Mouse (Mus musculus) natural killer cell, adult 2 months (primary cell): ENCODE data around the gene Dmrt1.

Experiments used
- DNase-seq, 2 experiments: peaks; one replicate each; pipeline ENCODE4 v3.0.0; 2022; ENCODE audit warnings: low spot score in 2 of 2

Gene Dmrt1

DNA sequence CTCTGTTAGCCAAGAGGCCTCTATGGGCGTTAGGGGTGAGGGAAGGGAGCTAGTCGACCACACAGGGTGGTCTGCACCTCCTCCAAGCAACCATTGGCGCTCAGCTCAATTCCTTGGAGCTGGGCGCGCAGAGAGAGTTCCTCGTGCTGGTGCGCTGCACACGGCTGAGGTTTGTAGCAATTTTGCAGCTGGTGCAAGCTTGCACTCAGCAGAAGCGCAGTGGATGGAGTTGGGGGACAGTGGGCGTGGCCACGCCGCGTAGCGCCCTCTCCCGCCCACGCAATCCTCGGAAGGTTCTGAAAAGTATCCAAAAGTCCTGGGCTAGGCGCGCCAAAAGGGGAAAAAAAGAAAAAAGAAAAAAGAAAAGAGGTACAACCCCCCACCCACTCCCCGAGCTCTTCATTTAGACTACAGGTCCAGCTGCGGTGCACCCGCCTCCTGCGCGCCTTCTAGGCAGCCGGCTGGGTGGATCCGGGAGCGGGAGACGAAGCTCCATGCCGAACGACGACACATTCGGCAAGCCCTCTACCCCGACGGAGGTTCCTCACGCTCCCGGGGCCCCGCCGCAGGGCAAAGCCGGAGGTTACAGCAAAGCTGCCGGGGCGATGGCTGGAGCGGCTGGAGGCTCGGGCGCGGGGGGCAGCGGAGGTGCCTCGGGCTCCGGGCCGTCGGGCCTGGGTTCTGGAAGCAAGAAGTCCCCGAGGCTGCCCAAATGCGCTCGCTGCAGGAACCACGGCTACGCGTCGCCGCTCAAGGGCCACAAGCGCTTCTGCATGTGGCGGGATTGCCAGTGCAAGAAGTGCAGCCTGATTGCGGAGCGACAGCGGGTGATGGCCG, at the start of gene Dmrt1:
Gene Dmrt1 (plus strand): TSS at position 259 of the 837 bp plus-strand sequence.
- no peak for DNase-seq

DNA sequence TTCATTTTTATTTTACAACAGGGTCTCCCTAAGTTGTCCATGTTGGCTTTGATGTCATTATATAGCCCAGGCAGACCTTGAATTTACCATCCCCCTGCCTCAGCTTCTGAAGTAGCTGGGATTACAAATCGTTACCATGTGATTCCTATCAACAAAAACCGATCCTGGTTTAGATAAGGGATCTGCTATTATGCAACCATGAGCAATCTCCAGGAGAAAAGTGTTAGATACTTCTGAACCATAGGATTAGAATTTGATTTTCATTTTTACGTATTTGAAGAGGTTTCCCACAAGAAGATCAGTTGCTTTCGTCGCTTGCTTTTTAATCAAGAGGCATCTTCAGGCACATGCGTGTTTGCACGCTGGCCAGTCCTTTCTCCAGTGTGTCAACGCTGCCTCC, 44.7 kb upstream of the Dmrt1 start:
- no peak for DNase-seq

DNA sequence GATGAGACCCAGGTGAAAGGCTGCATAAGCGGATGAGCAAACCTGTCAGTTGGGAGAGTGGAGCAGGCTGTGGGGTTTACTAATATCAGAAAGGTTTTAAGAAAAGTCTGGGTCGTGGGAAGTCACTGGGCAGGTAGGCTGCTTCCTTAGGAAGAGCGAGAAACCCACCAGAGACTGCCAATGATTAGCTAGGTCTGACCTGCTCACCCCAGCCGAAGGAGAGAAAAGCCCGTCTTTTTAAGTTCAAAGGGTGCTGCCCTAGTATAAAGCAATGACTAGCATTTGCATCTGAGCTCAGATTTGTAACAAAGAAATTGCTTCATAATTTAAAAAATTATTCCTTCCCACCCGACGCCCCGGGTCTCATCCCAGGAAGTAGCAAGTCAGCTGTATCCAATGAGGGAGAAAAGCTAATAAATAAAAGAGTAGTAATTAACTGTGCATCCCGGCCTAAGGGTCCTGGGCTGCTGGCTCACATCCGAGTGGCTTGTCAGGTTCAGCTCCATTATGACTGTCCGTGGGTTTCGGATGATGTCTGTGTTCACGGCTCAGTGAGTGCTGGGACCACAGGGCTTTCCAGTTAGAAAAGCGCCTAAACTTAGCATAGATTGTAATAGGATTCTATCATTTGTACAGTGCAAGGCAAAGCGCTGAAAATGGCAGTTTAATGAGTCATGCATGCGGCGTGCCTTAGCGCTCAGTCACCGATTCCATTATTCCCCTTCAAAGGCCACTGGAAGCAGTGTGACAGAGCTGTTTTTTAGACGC, 43.7 kb upstream of the Dmrt1 start:
- DNase-seq: no peak

DNA sequence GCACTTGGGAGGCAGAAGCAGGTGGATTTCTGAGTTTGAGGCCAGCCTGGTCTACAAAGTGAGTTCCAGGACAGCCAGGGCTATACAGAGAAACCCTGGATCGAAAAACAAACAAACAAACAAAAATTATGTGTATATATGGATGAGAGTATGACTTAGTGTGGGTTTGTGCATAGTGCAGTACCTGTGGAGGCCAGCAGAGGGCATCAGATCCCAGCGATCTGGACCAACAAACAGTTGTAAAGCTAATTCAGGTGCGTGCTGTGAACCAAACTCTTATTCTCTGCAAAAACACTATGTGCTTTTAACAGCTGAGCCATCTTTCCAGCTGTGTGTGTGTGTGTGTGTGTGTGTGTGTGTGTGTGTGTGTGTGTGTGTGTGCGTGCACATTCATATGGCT, 29.6 kb upstream of the Dmrt1 start:
- DNase-seq: peak in 1 of 2 experiments; percentile 2

DNA sequence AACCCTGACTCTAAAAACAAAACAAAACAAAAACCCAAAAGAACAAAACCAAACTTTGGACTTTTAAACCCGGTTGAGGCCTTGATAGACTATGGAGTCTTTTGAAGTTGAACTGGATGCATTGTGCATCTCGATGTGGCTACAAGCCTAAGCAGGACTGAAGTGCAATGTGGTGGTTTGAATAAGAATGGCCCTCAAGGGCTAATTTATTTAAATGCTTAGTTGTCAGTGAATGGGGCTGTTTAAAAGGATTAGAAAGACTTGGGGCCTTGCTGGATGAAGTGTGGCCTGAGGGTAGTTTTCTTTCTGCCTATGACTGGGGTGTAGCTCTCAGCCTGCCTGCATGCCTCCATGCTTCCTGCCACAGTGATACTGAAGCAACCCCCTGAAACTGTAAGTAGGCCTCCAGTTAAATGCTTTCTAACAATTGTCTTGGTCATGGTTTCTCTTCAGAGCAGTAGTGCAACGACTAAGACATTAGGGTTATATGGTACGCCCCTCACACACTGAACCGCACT, 26.2 kb upstream of the Dmrt1 start:
- no peak for DNase-seq

DNA sequence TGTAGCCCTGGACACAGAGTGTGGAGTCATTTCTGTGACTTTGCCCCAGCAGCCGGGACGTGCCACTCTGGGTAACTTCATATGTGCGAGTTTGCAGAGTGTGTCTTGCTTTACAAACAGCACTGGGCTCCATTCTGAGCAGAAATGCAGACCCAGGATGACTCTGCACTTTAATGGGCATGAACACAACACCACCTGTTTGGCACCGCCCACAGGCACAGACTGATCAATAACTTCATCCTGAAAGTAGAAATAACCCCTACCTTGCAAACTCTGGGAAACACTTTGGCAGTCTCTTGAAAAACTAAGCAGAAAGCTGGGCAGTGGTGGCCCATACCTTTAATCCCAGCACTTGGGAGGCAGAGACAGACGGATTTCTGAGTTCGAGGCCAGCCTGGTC, 24.6 kb upstream of the Dmrt1 start:
- DNase-seq: no peak

DNA sequence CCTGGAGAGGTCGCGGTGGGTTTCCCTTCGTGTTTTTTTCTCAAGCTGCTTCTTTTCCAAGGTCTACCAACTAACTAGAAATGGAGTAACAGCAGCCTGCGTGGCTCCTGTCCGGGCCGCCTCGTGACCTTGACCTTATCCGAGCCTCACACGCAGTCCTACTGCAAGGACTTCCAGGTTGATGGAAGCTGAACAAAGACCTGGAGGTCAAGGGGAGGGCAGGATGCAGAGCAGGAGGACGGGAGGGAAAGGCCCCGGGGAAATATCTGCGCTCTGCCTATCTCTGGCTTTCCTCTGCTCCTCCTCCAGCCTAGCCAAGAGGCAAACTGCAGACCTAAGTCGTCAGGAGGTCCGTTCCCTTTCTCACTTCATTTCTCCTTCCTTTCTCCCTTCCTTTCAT, 18.9 kb upstream of the Dmrt1 start:
- DNase-seq: no peak

DNA sequence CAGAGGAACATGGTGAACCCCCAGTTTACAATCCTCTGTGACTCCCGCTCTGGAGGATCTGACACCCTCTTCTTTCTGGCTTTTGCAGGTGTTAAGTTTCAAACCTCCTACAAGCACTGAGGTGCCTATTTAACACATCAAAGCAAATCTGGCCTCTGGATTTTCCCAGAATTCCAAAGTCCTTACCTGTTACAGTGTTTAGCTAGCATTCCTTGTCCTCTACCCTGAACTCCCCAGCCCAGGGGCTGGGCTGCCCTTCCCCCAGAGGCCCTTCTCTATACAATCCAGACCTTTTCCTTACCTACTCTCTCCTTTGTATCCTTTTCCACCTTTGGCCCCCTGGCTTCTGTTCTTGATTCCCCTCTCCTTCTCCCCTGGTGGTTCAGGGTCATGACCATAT, 18.1 kb upstream of the Dmrt1 start:
- DNase-seq: no peak

DNA sequence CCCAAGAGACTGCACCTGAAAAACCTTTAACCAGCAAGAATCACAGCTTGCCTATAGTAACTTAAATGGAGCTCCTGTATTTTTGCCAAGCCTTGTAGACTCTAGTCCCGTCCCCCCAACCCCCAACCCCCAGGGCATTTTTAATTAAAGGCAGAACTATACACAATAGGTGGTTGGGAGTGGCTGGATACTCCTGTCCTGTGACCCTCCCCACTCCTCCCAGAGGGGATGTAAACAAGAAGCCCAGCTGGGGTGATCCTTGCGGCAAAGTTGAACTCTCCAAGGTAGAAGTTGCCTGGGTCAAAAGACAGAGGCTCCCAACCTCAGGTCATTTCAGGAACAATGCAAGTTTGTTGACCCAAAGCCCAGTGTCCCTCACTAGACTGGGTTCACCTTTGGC, 16.9 kb upstream of the Dmrt1 start:
- no peak for DNase-seq

DNA sequence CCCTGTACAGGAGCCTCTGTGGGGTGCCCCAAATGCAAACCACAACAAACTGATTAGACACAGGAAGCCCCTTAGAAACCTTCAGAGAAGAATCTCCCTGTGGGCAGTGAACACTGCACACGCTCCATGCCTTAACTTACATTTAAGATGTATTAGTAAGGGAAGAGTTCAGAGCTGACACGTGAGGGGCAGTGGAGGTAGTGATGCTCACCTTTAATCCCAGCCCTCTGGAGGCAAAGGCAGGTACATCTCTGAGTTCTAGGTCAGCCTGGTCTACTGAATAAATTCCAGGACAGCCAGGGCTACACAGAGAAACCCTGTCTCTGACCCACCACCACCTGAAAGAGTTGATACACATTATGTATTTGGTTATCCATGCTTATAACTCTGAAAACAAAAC, 15.9 kb upstream of the Dmrt1 start:
- DNase-seq: no peak

DNA sequence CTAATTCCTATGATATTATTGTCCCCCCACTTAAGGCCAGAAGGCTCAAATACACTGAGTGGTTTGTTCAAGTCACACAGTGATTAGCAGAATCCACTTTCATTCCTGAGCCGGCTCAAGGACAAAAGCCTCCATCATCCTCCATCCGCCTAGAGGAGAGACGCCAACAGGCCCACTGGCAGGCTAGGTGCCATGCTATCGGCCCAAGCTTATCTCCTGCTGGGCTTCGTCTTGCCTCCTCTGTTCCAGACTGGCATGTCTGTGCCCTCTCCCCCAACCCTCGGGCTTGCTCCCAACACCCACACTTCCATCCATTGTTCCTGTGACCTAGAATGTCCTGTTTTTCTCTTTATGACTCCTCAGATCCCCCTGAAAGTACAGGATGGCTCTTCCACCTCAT, 8.0 kb upstream of the Dmrt1 start:
- DNase-seq: no peak

DNA sequence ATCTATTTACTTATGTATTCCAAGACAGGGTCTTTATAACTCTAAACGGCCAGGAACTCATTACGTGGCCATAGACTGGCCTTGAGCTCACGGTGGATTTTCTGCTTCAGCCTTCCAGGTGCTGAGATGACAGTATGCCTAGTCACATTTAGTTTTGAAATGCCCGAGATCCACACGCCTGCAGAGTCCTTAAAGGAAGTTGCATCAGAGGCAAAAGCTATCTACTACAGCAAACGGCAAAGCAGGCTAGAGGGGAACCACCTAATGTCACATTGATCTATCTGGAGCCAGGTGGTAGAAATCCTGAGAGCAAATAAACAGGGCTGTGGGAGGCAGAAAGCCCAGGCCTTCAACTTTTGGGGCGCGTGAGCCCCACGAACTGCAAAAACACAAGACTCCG, 540 bp upstream of the Dmrt1 start:
- DNase-seq: no peak

DNA sequence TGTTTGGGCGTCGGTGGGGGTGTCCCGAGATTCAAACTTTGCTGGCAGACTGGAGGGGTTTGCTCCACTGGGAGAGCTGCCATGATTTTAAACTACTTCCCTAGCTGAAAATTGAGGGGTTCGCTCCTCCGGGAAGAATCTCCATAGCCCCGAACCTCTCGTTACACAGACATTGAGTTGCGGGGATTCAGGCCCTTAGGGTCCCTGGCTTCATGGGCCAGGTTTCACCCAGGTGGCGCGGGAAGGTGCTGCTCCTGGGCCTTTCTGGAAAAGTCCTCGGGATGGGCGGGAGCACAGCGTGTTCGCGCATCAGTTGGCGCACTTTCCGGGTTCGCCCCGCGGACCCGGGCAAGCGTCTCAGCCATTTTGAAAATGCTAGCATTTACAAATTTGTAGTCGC, 1.2 kb downstream of the Dmrt1 start:
- DNase-seq: no peak

DNA sequence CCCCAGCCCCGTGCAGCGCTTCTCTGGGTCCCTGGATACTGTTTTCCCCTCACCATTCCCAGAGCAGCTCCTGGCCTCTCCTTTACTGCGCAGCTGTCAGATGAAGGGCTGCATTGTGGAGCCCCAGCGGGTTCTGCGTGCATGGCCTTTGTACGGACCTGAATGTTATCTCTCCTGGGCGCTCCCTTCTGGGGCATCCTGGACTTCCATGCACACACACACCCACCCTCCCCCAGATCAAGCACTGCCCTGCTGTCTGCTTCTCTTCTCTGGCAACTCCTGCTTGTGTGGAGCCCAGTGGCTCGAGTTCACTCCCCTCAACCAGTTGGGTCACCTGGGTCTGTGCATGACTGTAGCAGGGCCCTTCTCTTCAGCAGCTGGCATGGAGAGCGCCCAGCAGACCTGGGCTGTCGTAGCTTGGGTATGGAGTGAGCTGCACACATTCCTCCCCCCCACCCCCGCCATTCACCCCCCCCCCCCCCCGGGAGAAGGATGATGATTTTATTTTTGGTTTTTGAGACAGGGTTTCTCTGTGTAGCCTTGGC, 9.6 kb downstream of the Dmrt1 start:
- DNase-seq: no peak

DNA sequence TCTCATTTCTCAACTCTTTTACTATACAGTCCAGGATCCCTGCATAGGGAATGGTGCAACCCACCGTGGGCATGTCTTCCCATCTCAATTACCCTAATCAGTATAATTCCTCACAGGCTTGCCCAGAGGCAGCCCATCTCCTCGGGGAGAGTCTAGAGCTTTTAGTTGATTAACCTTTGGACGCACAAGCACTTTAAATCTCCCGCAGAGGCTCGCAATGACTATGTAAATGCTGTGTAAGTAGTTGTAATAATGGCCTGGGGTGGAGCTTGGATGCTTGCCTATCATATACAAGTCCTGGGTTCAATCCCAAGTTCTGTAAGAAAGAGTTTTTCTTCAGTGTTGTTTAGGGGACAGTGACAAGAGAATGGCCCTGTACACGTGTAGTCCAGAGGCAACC, 18.7 kb downstream of the Dmrt1 start:
- no peak for DNase-seq

DNA sequence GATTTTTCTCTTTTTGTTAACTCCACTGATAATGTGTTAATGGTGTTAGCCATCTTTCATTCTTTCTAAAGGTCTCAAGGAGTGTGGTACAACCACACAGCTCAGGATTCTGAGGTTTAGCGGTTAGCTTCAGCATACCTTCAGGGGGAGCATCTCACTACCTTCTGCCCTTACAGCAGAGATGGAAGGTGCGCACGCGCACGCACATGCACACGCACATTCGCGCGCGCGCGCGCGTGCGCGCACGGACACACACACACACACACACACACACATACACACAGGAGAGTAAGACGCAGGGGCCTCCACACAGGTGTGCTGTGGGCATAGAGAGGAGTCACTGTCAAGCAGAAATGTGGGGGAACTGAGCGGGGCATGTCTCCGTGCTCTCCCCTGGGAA, 20.3 kb downstream of the Dmrt1 start:
- no peak for DNase-seq

DNA sequence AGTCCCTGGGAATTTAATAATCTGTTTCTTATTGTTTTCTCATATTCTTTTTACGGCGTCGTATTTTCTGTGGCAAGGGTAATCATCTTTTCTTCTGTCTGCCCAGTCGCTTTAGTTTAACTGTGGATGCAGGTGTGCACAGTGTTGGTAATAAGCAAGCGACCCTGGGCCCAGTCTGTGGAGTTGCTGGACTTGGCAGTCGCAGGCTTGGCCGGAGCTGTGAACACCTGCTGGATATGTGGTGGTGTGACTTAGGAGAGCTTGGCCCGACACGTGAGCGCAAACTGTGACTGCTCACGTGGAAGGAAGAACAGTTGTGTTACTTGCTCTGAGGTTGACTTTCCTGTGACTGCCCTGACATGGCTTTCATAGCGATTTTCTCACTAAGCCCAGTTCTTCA, 24.3 kb downstream of the Dmrt1 start:
- DNase-seq: no peak

DNA sequence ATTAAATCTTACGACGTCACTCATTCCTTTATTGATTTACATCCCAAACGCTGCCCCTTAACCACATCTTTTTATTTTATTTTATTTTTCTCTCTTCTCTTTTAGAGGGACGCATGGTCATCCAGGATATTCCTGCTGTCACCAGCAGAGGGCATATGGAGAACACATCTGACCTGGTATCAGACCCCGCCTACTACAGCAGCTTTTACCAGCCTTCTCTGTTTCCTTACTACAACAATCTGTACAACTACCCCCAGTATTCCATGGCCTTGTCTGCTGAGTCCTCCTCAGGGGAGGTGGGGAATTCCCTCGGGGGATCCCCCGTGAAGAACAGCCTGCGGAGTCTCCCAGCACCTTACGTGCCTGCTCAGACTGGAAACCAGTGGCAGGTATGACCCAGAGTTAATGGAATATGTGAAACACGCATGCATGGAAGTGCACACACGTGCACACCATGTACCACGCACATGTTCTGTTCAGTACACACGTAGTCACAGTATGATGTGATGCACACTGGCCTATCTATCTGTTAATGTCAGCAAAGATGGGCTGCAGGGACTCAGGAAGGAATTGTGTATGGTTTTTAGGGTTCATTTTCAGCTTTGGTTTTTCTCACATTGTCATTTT, 40.4 kb downstream of the Dmrt1 start:
- peak in 1 of 2 experiments; percentile 45 for DNase-seq

DNA sequence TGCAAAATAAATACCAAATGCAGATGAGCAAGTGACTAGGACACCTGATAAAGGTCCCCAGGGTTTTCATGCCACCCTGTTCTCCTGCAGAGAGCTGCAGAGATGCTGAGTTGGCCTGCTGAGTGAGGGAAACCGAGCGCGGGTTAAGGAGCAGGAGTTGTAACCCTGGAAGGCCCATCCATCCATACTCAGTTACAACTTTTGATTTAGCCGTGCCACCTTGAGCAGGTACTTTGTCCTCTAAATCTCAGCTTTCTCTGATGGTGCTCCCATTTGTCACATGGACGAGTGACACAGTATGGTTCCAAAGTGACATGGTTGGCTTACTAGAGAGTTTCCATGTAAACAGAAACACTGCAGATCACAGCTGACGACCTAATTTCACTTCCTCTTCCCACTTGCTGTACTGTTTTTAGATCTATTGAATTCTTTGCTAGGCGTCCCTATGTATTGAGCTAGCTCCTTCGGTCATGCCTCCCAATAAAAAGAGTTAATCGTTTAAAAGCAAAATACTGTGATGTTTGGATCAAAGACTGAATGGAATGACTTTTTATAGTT, 41.7 kb downstream of the Dmrt1 start:
- DNase-seq: peak in 1 of 2 experiments; percentile 34

DNA sequence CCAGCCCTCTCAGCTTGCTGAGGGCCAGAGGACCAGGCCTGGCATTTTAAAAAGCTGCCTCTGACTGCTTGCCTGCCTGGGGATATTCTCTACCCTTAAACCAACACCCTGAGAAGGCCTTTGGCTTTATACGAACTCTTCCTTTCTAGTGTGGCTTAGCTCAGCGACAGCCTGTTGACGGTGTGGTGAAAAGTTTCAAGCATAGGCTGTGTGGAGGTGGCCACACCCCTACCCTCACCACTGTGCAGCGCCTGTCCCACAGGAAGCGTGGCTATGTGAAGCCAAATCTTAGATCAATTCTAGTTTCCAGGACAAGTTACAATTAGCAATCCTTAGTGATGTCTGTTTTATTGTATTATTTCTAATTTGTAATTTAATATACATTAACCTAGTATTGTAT, 44.9 kb downstream of the Dmrt1 start:
- no peak for DNase-seq

DNA sequence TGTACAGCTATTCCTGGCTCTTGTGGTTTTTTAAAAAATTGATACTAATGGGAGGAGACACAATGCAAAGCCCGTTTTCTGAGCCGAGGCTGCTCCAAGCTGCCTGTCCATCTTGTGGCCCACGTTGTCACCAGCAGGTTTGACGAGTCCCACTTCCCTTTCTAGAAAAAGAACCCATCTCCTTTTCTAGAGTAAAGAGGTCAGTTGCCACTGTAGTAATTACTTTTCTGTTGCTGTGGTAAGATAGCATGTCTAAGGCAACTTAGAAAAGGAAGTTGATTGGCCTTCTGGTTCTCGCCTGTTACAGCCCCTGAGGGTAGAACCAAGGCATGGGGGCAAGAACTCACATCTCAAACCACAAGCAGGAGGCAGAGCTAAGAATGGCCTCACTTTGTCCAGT, 45.6 kb downstream of the Dmrt1 start:
- no peak for DNase-seq

DNA sequence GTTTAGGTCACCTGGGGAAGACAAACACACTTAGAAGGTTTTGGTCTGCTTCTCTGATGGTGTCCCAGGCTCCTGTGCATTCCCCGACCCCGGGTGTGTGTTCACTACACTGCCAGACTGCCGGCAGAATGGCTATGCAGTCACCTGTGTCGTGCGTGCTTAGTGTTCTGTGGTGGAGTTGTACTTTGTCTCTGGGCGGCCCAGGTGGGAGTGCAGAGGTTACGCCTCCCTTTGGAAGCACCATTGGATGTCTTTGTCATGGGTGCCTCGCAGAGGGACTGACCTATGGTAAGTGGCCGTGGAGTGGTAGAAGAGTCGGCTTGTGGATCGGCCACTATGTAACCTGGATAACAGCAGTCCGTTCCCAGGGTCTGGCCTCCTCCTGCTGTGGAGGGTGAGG, 59.0 kb downstream of the Dmrt1 start:
- no peak for DNase-seq
